Mouse (Mus musculus): Measurements from ENCODE around the gene Oat.

The Oat gene

GRCm38 (mm10) chr7:132576116-132576650 is at the start of gene Oat:
Oat (minus strand) TSS chr7:132576398.
- under 1% methylated on average over 49 of the region's 49 CpGs for WGBS

GRCm38 (mm10) chr7:132624161-132624560 is 48.0 kb upstream of the Oat start:
- 85% methylated on average over 10 of the region's 10 CpGs for WGBS

GRCm38 (mm10) chr7:132619975-132620918 is 44.0 kb upstream of the Oat start:
- WGBS, result 86% methylated on average over 15 of the region's 15 CpGs

- WGBS, result 94% methylated on average over 8 of the region's 8 CpGs
Observed at GRCm38 (mm10) chr7:132619549-132619948, 43.4 kb upstream of the Oat start.

GRCm38 (mm10) chr7:132617021-132617564 is 40.9 kb upstream of the Oat start:
- WGBS, result 92% methylated on average over 5 of the region's 5 CpGs

GRCm38 (mm10) chr7:132616391-132616790 is 40.2 kb upstream of the Oat start:
- 76% methylated on average over 6 of the region's 6 CpGs for WGBS

GRCm38 (mm10) chr7:132615346-132615745 is 39.1 kb upstream of the Oat start:
- 53% methylated on average over 3 of the region's 3 CpGs for WGBS

- WGBS, result 96% methylated on average over 8 of the region's 8 CpGs
Observed at GRCm38 (mm10) chr7:132611530-132611929, 35.3 kb upstream of the Oat start.

- 7% methylated on average over 44 of the region's 44 CpGs for WGBS
Observed at GRCm38 (mm10) chr7:132610468-132611318, 34.5 kb upstream of the Oat start, which contains the start of gene Lhpp. Lhpp (plus strand) TSS chr7:132610638.

- 94% methylated on average over 4 of the region's 4 CpGs for WGBS
Observed at GRCm38 (mm10) chr7:132608316-132609020, 32.3 kb upstream of the Oat start.

GRCm38 (mm10) chr7:132605689-132606088 is 29.5 kb upstream of the Oat start:
- WGBS, result 80% methylated on average over 5 of the region's 5 CpGs

GRCm38 (mm10) chr7:132604720-132605119 is 28.5 kb upstream of the Oat start:
- WGBS, result 84% methylated on average over 4 of the region's 4 CpGs

- 42% methylated on average over 8 of the region's 8 CpGs for WGBS
Observed at GRCm38 (mm10) chr7:132600926-132601325, 24.7 kb upstream of the Oat start.

- 19% methylated on average over 9 of the region's 9 CpGs for WGBS
Observed at GRCm38 (mm10) chr7:132600026-132600425, 23.8 kb upstream of the Oat start.

GRCm38 (mm10) chr7:132599071-132599975 is 23.1 kb upstream of the Oat start, which contains the start of gene Nkx1-2:
Nkx1-2 (minus strand) TSS chr7:132599637.
- 4% methylated on average over 51 of the region's 52 CpGs for WGBS

- WGBS, result 1% methylated on average over 59 of the region's 60 CpGs
Observed at GRCm38 (mm10) chr7:132597251-132598041, 21.2 kb upstream of the Oat start.

GRCm38 (mm10) chr7:132596557-132597250 is 20.5 kb upstream of the Oat start:
- WGBS, result 16% methylated on average over 26 of the region's 26 CpGs

- WGBS, result 88% methylated on average over 3 of the region's 3 CpGs
Observed at GRCm38 (mm10) chr7:132595787-132596186, 19.6 kb upstream of the Oat start.

- 68% methylated on average over 2 of the region's 2 CpGs for WGBS
Observed at GRCm38 (mm10) chr7:132594325-132594724, 18.1 kb upstream of the Oat start.
